Mouse (Mus musculus): ENCODE results near the gene Eif4ebp2.

Eif4ebp2 gene

DNA sequence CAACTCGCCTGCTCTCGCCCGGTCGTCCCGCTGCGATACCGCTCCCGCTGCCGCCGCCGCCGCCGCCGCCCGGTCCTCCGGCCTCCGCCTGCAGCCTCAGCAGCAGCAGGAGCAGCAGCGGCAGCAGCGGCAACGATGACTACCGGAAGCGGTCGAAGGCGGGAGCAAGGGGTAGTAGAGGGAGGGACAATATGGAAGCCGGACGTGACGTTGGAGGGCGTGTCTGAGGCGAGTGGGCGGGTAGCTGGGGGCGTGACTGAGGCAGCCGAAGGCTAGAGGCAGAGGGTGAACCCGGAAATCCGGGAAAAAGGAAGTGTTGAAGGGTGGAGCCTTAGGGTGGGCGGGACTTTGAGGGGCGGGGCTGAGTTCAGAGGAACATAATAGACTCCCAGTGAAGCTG is at the start of gene Eif4ebp2:
Gene Eif4ebp2, minus strand, starts transcription at position 17 of the 400 bp plus-strand sequence.
- DNase-seq (ENCODE audit: low read depth in 1 of 2, low spot score in 2 of 2): peak; percentile 98 to 100

DNA sequence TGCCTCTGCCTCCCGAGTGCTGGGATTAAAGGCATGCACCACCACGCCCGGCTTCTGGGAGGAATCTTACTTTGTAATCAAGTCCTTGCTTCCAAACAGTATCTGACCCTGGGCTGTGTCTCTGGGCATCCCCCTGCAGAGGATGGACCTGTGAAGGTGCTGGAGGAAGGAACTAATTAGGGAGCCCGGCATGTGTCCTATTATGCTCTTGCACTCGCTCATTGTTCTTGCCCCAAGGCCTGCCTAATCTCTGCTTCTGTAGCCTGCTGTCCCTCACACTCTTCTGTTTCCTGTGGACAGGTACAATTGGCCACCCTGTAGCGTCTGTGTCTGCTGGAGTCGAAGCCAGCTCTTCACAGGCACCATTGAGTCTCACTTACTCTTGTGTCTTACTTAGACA is 48.3 kb upstream of the Eif4ebp2 start:
- DNase-seq (ENCODE audit: low read depth in 1 of 2, low spot score in 2 of 2): no peak

DNA sequence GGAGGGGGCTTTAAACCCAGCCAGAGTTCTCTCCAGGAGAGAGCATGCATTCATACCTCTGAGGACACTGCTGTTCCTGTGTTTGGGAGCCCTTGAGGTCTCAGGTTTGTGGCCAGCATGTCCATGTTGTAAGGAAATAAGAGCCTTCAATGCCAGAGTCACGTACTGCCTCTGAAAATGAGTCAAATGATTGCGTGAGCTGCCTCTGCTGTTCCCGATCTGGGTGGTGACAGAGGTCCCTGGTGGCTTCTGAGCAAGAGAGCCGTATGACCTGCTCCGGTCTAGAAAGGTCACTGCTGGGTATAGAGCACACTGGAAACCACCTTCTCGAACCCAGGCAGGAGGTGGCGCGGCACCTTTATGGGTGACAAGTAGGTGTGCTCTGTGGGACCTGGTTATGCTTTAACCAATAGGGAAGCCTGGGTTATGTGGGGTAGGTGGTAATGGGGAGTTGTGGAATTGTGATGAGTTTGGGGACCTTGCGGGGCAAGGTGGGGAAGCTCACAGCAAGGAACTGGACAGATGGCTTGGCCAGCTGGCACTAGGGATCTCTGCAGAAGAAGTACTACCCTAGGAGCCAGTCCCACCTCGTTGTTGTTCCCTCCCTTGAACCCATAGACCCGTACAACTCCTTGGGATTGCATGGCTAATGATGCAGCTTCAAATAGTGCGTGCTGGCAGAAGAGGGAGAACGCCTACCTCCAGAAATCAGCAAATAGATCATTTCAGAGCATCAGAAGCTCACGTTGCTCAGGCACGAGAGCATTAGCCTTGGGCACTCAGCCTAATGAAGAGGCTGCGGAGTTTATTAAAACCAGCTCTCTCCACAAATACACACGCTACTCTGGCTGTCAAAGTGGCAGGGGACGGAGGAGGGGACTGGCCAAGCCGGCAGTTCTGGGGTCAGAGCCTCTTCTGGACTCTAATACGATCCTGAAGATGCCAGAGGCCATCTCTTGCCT is 47.3 kb upstream of the Eif4ebp2 start:
- no peak for DNase-seq (ENCODE audit: low read depth in 1 of 2, low spot score in 2 of 2)

DNA sequence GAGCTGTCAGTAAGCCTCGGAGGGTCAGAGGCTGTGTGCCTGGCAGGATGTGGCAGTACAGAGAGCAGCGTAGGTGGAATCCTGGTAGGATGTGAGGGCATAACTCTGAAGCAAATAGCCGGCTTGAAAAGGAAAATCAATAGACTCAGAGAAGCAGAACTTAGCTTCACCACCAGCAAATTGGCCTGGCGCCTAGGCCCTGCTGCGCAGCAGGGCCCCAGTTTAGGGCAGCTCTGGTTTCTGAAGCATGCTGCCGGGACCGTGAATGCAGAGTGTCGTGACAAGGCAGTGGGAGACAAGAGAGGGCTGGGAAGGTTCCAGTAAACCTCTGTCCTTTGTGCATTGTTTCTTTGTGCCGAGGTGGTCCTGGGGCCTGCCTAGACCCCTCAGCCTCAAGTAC is 43.8 kb upstream of the Eif4ebp2 start:
- DNase-seq (ENCODE audit: low read depth in 1 of 2, low spot score in 2 of 2): no peak

DNA sequence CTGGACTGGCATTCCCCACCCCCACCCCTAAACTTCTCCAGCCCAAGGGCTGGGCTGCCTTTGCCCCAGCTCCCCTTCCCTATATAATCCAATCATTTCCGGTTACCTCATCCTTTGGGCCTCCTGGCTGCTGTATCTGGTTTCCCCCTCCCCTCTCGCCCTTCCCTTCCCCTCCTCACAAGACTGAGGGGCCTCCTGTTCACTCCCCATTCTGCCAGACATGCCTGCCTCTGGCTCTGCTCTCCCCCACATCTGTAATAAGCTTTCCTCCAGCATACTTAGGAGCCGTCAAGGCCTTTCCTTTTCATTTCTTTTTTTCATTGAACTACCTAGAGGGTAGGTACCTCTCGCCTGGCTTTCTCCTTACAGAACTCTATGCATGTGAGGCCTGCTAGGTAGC is 43.0 kb upstream of the Eif4ebp2 start:
- DNase-seq (ENCODE audit: low read depth in 1 of 2, low spot score in 2 of 2): no peak

DNA sequence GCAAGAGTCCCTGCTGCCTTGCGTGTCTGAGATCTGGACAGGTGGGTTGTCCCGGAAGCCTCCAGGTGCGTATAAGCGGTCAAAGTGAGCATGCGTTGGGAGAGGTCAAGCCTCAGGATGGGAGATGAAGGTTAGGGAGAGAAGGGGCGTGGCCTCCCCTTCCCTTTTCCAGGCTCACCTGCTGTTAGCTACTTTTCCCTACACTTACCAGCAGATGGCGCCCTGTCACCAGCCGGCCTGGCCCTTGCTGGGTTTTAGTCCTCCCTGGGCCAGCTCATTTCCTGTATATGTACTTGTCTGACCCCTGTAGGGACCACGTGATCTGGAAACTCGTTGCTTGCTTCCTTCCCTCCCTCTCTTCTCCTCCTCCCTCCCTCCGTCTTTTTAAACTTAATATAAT is 39.6 kb upstream of the Eif4ebp2 start:
- DNase-seq (ENCODE audit: low read depth in 1 of 2, low spot score in 2 of 2): peak; percentile 31 to 39

DNA sequence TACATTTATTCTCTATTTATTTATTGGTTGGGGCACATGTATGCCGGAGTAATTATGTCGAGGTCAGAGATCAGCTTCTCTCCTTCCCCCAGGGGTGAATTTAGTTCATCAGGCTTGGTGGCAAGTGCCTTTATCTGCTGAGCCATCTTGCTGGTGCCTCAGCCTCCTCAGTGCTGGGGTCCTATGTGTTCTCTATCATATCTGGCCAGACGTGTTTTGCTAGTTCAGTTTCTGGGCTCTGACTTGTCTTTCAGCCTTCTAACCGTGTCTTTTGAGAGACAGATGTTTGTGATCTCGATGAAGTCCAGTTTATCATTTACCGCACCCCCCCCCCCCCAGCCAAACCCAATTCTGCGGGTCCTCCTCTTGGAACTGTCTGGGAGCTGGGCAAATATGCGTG is 39.1 kb upstream of the Eif4ebp2 start:
- no peak for DNase-seq (ENCODE audit: low read depth in 1 of 2, low spot score in 2 of 2)

DNA sequence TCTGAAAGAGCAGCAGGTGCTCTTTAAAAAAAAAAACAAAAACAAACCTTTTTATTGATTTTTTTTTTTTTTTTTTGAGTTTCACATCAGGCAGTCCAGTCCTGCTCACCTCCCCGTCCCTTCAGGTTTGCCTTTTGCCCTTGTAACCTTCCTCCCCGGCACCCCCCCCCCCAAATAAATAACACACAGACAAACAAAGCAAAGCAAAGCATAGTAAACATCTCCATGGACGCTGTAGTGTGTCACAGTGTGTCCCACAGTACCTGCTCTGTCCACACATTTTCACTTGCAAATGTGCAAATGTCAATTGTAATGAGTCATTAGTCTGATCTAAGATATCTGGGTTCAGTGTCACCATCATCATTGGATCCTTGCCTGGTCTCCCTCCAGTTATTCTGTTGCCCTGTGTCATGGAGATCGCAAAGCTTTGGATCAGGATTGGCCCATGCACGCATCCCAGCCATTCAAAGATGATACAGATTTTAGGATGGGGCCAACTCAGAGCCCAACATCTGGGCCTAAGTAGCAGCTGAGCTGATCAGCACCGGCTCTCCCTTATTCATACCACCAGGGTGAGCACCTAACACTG is 36.2 kb upstream of the Eif4ebp2 start:
- DNase-seq (ENCODE audit: low read depth in 1 of 2, low spot score in 2 of 2): no peak

DNA sequence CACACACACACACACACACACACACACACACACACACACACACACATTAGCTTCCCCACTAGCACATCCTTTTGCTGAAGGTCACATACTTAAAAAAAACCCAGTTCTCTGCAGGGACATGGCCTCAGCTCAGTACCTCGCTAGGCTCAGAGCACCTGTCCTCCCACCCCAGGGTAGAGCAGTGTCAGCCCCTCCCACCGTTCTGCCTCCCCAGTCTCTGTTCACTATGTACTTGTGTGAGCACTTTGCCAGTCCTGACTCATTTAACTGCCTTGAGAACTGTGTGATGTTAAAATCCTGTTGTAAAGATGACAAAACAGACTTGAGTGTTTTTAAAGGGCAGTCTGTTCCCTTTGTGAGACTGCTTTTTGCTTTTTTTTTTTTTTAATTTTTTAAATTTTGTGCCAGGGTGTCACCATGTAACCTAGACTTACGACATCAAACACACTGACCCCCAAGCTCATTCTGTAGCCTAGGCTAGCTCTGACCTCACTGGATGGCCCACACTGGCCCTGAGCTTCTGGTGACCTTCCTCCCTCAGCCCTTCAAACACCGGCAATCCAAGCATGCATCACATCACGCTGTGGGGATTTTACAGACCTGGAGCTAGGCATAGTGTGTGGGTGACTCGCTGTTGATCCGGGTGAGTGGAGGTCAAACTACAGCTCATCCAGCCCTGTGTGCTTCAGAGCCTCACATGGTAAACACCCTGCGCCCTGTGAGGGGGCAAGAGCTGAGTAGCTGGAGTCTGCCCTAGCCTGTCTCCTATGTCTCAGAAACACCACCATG is 34.3 kb upstream of the Eif4ebp2 start:
- no peak for DNase-seq (ENCODE audit: low read depth in 1 of 2, low spot score in 2 of 2)

DNA sequence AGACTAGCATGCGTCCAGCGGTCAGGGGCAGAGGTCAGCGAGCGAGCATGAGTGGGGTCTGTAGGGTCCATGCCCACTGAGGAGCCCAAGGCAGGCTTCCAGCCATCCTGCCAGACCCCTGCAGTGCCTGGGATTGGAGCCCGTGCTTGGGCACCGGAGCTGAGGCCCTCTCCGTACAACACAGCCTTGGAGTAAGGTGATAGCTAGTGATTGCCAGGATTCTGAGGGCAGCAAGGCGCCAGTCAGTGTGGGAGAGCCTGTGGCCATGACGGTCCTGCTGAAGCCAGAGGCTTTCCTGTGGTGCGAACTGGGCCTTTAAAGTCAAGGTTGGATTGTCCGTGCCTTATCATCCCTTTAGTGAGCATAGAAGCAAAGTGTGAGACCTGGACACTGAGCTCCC is 32.3 kb upstream of the Eif4ebp2 start:
- no peak for DNase-seq (ENCODE audit: low read depth in 1 of 2, low spot score in 2 of 2)

DNA sequence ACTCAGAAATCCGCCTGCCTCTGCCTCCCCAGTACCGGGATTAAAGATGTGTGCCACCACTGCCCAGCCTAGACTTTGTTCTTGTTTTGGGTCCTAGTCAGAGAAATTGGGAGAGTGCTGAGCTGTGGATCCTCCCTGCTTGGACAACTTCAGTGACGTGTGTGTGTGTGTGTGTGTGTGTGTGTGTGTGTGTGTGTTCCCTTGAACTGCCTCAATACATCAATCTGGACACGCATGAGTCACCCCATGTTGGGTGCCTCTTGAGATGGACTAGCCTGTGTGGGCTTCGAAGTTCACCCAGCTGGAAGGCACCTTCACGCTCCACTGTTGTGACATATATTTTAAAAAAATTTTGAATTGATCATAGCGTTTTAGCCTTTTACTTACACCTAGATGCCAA is 30.3 kb upstream of the Eif4ebp2 start:
- no peak for DNase-seq (ENCODE audit: low read depth in 1 of 2, low spot score in 2 of 2)

DNA sequence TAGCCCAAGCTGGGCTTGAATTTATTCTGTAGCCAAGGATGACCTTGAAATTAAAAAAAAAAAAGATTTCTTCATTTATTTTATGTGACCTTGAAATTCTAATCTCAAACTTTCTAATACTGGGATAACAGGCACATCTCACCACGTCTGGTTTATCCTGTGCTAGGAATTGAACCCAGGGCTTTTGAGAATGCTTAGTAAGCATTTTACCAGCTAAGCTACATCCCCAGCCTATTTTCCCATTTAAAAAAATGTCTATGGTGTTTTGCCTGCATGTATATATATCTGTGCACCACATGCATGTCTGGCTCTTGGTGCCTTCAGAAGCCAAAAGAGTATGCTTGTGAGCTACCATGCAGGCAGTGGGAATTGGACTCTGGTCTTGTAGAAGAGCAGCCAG is 28.0 kb upstream of the Eif4ebp2 start:
- DNase-seq (ENCODE audit: low read depth in 1 of 2, low spot score in 2 of 2): no peak

DNA sequence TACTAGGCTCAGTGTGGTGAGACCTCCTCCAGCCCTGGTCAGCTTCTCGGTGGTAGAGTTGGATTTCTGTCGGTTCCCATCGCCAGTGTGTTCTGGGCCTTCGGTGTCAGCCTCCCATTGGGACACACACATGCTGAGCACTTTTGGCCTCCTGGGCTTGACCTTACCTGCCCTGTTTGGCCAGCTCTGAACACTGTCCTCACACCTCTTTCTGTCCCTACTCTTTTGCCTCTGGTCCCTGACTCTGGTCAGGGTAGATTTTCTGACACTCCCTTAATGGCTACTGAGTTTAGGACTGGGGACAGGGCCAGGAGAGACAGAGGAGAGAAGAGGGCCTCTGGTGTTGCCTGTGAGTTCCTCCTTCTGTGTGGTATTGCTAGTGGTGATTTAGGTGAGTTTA is 27.5 kb upstream of the Eif4ebp2 start:
- no peak for DNase-seq (ENCODE audit: low read depth in 1 of 2, low spot score in 2 of 2)

DNA sequence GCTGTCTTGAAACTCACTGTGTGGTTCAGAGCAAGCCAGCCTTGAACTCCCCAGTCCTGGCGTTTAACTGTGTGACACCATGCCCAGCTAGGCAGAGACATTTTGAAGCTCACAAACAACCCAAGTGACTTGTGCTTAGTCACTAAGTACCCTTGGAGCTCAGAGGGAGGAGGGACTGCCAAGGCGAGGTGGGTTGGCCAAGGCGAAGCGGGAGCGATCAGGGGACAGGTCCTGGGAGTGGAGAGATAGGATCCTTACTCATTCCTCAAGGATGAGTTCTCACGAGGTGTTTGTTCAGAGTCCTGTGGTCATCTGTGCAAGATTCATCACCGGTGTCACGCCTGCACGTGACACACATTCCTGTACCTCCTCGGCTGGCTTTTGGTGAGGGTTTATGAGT is 27.0 kb upstream of the Eif4ebp2 start:
- no peak for DNase-seq (ENCODE audit: low read depth in 1 of 2, low spot score in 2 of 2)

DNA sequence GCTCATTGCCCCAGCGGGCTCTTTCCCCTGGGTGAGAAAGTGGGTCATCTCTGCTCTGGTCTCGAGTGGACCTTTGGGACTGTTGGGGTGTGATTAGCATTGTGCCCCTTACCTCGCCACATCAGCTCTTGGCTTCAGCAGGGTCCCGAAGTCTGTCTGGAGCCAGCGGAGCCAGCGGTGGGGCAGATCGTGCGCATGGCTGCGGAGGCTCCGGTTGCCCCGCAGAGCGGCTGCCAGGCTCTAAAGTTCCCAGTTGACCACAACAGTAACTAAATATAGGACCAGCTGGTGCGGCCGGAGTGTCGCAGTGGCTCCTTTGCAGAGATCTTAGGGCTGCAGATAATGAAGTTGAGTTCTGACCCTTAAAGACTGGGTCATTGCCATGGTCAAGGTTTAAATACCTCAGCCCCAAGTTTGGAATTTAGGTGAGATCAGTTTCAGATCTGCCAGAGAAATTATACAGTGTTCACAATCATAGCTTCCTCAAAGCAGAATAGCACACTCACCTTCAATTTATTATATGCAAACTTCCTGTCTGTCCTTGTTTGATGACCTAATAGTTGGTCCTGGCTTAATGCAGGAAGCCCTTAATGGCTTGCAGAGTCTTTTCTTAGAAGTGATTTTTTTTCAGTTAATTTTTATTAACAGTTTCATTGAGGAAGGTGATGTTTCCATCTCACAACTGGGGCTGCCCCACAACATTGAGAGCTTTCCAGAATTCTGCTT is 24.1 kb upstream of the Eif4ebp2 start:
- DNase-seq (ENCODE audit: low read depth in 1 of 2, low spot score in 2 of 2): no peak

DNA sequence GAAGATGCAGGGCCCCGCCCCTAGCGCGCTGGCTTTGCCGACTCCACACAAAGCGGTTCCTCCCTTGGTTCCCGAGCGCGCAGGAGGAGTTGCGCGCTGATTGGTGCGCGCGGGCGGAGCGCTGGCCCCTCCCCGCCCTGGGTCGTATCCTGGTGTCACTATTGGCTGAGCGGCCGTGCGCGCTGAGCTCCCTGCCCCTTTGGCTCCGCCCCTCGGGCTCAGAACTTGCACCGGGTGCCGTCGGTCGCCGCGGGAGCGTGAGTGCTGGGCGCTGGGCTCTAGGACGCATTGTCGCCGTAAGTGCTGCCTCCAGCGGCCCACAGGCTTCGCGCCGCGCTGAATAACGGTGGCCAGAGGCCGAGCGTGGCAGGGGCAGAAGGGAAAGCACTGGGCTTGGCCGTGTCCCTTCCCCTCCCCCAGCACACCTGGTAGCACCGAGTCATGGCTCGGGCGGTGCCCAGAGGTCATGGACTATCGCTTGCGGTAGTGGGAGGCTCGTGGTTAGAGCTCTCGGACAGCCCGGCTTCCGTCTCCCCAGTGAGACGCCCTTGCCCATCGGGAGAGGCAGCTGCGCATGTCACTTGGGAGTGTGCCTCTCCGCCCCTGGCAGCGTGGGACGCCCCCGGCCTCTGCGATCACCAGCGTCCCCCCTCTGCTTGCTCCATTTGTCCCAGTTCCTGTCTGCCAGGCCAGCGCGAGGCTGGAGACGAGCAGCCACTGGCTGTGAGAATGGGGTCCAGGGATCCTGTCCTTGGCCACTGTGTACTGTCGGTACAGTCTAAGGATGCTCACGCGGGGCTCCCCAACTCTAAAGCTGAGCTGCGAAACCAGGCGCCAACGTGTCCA is 23.4 kb upstream of the Eif4ebp2 start, which contains the start of gene Lrrc20:
Gene Lrrc20, plus strand, starts transcription at position 208 of the 846 bp plus-strand sequence.
- DNase-seq (ENCODE audit: low read depth in 1 of 2, low spot score in 2 of 2): peak; percentile 82 to 88

DNA sequence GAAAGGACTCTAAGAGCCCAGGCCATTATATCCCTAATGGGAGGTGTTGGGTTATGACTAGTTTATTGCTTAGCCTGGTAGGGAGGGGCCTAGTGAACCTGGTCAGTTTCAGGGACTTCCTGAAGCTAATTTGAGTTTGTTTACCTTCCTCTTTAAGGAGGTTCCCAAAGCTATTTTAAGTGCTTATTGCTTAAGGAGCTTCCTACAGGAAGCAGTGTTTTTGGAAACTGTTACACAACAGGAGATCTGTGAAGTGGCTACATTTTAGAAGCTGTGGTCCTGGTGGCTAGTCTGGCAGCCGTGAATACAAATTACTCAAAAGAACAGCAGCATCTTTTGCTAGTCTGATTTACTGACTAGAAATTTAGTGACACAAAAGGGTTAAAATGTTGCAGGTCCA is 21.9 kb upstream of the Eif4ebp2 start:
- peak; percentile 21 to 38 for DNase-seq (ENCODE audit: low read depth in 1 of 2, low spot score in 2 of 2)

DNA sequence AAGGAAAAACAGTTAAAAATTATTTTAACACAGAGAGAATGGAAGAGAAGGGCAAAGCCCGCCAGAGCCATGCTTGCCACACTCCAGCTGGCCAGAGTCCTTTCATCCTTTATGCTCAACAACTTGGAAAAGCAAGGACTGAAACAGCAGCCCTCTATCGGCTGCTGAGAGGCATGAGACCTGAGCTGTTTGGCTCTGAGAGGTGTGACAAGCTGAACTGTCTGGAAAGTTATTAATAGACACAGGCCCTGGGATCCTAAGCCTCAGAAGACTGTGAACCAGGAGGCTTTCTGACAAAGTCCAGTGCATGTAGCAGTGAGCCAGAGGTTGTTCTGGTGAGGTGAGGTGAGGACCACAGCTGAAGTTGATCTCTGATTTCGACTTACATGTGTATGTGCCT is 21.2 kb upstream of the Eif4ebp2 start:
- DNase-seq (ENCODE audit: low read depth in 1 of 2, low spot score in 2 of 2): no peak

DNA sequence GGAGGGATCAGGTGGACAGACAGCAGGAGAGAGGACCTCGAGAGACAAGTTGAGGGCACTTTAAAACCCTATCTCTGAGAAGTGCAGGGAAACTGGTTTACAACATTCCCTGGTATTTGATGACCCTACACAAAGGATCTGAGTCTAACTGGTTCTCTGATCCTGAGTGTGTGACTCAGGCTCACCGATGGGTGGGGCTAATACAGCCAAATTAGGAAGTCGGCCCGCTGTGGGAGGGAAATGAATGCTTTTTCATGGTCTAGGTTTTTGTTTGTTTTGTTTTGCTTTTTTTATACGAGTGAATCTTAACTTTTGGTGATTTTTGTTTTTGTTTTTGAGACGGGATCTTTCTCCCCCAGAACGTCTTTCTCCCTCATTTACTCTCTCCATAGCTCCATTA is 16.4 kb upstream of the Eif4ebp2 start:
- no peak for DNase-seq (ENCODE audit: low read depth in 1 of 2, low spot score in 2 of 2)

DNA sequence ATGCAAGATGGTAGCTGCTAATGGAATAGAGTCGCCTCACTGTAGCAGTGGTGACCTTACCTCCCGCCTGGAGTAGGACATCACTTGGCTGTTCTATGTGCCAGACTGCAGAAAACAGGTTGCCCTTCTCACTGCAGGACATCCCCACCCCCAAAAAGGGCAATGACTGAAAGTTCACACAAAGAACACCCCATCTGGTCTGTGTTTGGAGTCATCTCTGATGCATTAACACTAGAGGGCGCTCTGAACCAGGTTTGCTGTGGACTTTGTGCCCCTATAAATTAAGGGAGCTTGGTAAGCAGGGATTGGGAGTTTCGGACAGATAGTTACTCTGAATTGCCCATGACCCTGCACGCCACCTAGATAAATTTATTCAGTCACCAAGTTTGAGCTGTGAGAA is 14.4 kb upstream of the Eif4ebp2 start:
- DNase-seq (ENCODE audit: low read depth in 1 of 2, low spot score in 2 of 2): no peak
